Mouse (Mus musculus) midbrain, embryonic 10.5 days (tissue): ENCODE measurements around the gene Angptl3. TPM values are rescaled to one million over a fixed set of nuclear protein-coding genes. Genes with fewer than 3 reads are reported as not detected.

Experiments
- DNase-seq: peaks from one replicate; pipeline ENCODE4 v3.0.0-alpha.2; 2017; ENCODE audit warnings: low spot score
- H3K27ac ChIP-seq: fragments of 300-500 bp; sonication (generic); replicated peaks from 2 replicates; pipeline ENCODE4 v1.5.1; 2016; ENCODE audit warnings: mild to moderate bottlenecking
- H3K27me3 ChIP-seq: fragments of 300-500 bp; sonication (generic); 2 replicates; pipeline ENCODE4 v1.6.1; 2016; ENCODE audit warnings: low read depth, mild to moderate bottlenecking; ENCODE audit not compliant: poor library complexity, severe bottlenecking
- H3K36me3 ChIP-seq: fragments of 300-500 bp; sonication (generic); 2 replicates; pipeline ENCODE4 v1.6.1; 2016; ENCODE audit warnings: mild to moderate bottlenecking, moderate library complexity
- H3K4me1 ChIP-seq: fragments of 300-500 bp; sonication (generic); 2 replicates; pipeline ENCODE4 v1.6.1; 2016
- H3K4me3 ChIP-seq: fragments of 300-500 bp; sonication (generic); 2 replicates; pipeline ENCODE4 v1.5.1; 2016; ENCODE audit warnings: mild to moderate bottlenecking, moderate library complexity
- H3K9me3 ChIP-seq: fragments of 300-500 bp; sonication (generic); replicated peaks from 2 replicates; pipeline ENCODE4 v1.6.1; 2016; ENCODE audit warnings: mild to moderate bottlenecking
- WGBS: fragments of 180-500 bp; shearing (Covaris S2); methylation state at CpG from one replicate; pipeline ENCODE4 v1.1.7; 2016; 5-methylcytosine and 5-hydroxymethylcytosine counted together
- polyA plus RNA-seq: library from polyadenylated mRNA; unstranded; fragments of >200 nt; fragmentation: Nextera tagmentation; extraction: Ambion mirVana; gene quantifications from 2 replicates; pipeline ENCODE4 v1.2.1, GENCODE M21; 2016

The Angptl3 gene
- polyA plus RNA-seq, 1 experiment from 2014 or later = 1.2 TPM

DNA sequence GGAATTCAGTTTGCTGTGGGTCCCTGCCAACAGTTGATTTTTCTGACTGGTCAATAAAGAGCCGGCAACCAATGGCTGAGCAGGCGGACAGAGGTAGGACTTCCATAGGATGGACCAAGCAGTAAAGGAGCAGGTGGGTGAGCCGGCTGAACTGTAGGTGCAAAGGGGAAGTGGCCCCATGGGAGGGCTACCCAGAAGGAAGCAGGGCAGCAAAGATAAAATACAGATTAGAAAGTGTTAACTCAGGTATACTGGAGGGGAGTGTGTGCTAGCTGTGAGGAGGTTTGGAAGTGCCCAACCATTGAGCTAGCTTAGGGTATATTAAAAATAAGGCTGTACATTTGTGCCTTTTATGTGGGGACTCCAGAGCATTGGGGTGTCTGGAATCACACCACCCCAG, 47.3 kb downstream of the Angptl3 start:
- DNase-seq = no peak
- Histone ChIP-seq H3K9me3 (no peaks in the 10 kb centered on the region), H3K36me3 (peaks cover 71% of the 10 kb centered on the region), H3K4me3 (no peak overlapping the region), H3K27me3 (no peaks in the 10 kb centered on the region), H3K27ac (no peak overlapping the region), H3K4me1 (no peaks in the 10 kb centered on the region)
- 91% methylated on average over 3 of the region's 3 CpGs for WGBS

DNA sequence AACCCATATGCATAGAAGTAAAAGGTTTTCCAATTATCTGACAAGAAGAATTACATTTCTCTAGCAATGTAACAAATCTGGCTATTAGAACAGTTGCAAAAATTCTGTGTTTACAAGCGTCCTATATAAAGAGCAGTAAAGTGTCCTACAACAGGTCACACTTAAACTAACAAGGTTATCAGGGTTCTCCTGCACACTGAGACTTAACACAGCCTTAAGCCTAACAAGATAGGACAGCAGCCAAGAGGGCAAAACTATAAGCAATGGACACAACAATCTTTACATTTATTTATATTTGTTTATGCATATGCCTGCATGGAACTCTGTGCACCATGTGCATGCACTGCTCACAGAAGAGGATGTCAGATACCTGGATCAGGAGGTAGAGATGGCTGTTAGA, 50.4 kb downstream of the Angptl3 start:
- Histone ChIP-seq H3K36me3 (peaks cover 55% of the 10 kb centered on the region), H3K9me3 (no peaks in the 10 kb centered on the region), H3K4me3 (no peak overlapping the region), H3K27me3 (no peaks in the 10 kb centered on the region), H3K4me1 (no peaks in the 10 kb centered on the region), H3K27ac (no peak overlapping the region)
- 90% methylated on average over 1 of the region's 1 CpGs for WGBS
- DNase-seq = no peak

DNA sequence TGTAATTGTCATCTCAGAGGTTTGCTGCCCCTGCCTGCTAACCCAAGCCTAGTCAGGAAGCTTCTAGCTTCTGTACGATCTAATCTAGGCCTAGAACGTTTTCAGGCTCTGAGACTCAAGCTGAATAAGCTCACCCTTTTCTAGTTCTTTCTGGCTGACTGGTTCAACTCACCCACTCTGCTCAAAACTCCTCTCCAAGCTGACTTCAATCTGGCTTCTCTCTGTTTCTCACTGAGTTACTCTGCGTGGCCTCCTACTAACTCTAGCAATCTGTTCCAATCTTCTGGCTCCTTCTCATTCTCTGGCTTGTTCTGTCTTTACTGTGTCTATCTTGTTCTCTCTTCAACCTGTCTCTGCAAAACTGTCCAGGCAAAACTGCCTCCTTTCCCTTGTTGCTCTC, 53.1 kb downstream of the Angptl3 start:
- DNase-seq = no peak
- no peaks in the 10 kb centered on the region for H3K27me3 ChIP-seq
- H3K27ac ChIP-seq = no peak overlapping the region
- H3K4me3 ChIP-seq = no peak overlapping the region
- WGBS = 95% methylated on average over 3 of the region's 3 CpGs
- H3K9me3 ChIP-seq = no peaks in the 10 kb centered on the region
- H3K36me3 ChIP-seq = peaks cover 55% of the 10 kb centered on the region
- no peaks in the 10 kb centered on the region for H3K4me1 ChIP-seq

DNA sequence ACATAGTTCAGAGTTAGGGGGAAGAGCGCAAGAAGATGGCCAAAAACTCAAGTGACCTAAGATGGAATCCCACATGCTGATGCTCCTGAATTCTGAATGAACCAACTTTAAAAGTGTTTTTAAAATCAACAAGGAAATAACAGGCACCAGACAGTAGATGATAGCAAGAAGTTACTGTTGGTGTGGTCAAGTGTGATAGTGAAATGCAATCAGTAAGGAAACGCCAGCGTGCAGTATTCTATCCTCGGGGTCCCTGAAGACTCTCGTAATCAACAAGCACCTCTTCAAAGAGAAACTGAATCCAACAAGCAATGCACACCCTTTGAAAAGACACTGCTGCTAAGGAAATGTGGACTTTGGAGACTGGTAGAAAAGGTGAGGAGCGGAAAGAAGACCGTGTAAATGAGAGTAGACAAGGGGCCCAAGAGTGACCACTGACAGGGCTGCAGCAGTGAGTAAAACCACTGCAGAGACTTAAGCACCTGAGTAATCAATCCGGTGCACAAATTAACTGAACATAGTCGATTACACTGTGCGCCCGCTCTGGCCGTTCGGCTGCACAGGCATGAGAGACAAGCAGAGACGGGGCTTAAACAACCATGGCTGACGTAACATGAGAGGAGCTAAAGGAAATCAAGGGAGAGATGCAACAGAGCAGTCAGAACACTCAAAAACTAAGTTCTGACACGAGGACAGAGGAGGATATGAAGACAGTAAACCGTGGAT, 57.2 kb downstream of the Angptl3 start:
- no peak for DNase-seq
- Histone ChIP-seq H3K9me3 (no peaks in the 10 kb centered on the region), H3K36me3 (peaks cover 48% of the 10 kb centered on the region), H3K27ac (no peak overlapping the region), H3K27me3 (no peaks in the 10 kb centered on the region), H3K4me3 (no peak overlapping the region), H3K4me1 (peaks cover under 1% of the 10 kb centered on the region; the same call in 1 of the 2 replicates)
- WGBS = 96% methylated on average over 17 of the region's 17 CpGs

GRCm38 (mm10) chr4:99091151-99091701, 60.5 kb downstream of the Angptl3 start:
- H3K27ac ChIP-seq = no peak overlapping the region
- peaks cover 4% of the 10 kb centered on the region; the same call in 1 of the 2 replicates for H3K4me1 ChIP-seq
- no peak overlapping the region for H3K4me3 ChIP-seq
- no peaks in the 10 kb centered on the region for H3K27me3 ChIP-seq
- 69% methylated on average over 3 of the region's 3 CpGs for WGBS
- DNase-seq = no peak
- no peaks in the 10 kb centered on the region for H3K9me3 ChIP-seq
- peaks cover 40% of the 10 kb centered on the region for H3K36me3 ChIP-seq

GRCm38 (mm10) chr4:99091777-99092176, 61.0 kb downstream of the Angptl3 start:
- no peaks in the 10 kb centered on the region for H3K9me3 ChIP-seq
- WGBS = 87% methylated on average over 3 of the region's 3 CpGs

More at GRCm38 (mm10) chr4:99091777-99092176, 61.0 kb downstream of the Angptl3 start:
- peaks cover 4% of the 10 kb centered on the region; the same call in 1 of the 2 replicates for H3K4me1 ChIP-seq
- H3K4me3 ChIP-seq = no peak overlapping the region
- DNase-seq = no peak
- H3K27ac ChIP-seq = no peak overlapping the region
- peaks cover 35% of the 10 kb centered on the region for H3K36me3 ChIP-seq
- H3K27me3 ChIP-seq = no peaks in the 10 kb centered on the region

Other genes with a start within 250 kb of the Angptl3 start
- 0.72 and 0.86 TPM in 2 replicates for gene Kank4, start 213.4 kb upstream of the Angptl3 start, polyA plus RNA-seq
- gene I0C0044D17Rik, start 207.1 kb upstream of the Angptl3 start, polyA plus RNA-seq = not detected in 2 replicates
- gene Usp1, start 107.1 kb upstream of the Angptl3 start, polyA plus RNA-seq = 103 and 116 TPM in 2 replicates
- 64.5 and 81.5 TPM in 2 replicates for gene Dock7, start 90.0 kb downstream of the Angptl3 start, polyA plus RNA-seq
- gene Atg4c, start 163.0 kb downstream of the Angptl3 start, polyA plus RNA-seq = 11.6 and 15.2 TPM in 2 replicates